Mouse (Mus musculus) heart, embryonic 16.5 days (tissue): ENCODE data around the gene Ctsz. TPM values are rescaled to one million over a fixed set of nuclear protein-coding genes. Genes with fewer than 3 reads are reported as not detected.

Experiments used
- ATAC-seq: fragments of 200-750 bp; cut with Nextera tagmentation; replicated peaks from 2 replicates; pipeline ENCODE4 v1.8.0; 2017; ENCODE audit warnings: moderate number of reproducible peaks; ENCODE audit not compliant: insufficient read depth, low FRiP score; ENCODE audit errors: extremely low read depth
- H3K27ac ChIP-seq: fragments of 300-500 bp; sonication (generic); 2 replicates; pipeline ENCODE4 v1.5.1; 2014; ENCODE audit warnings: mild to moderate bottlenecking, low read length, control low read depth, moderate library complexity
- H3K27me3 ChIP-seq: fragments of 300-500 bp; sonication (generic); 2 replicates; pipeline ENCODE4 v1.6.1; 2014; ENCODE audit warnings: low read length, mixed read lengths; ENCODE audit not compliant: control insufficient read depth, insufficient read depth
- H3K36me3 ChIP-seq: fragments of 300-500 bp; sonication (generic); 2 replicates; pipeline ENCODE4 v1.6.1; 2014; ENCODE audit not compliant: control insufficient read depth, insufficient read depth
- H3K4me1 ChIP-seq: fragments of 300-500 bp; sonication (generic); 2 replicates; pipeline ENCODE4 v1.6.1; 2014; ENCODE audit warnings: low read length, mixed read lengths; ENCODE audit not compliant: control insufficient read depth, insufficient read depth
- H3K4me2 ChIP-seq: fragments of 300-500 bp; sonication (generic); 2 replicates; pipeline ENCODE4 v1.6.1; 2014; ENCODE audit warnings: low read depth, mild to moderate bottlenecking, control low read depth, low read length
- H3K4me3 ChIP-seq: fragments of 300-500 bp; sonication (generic); 2 replicates; pipeline ENCODE4 v1.5.1; 2014; ENCODE audit warnings: mild to moderate bottlenecking, control low read depth, low read length
- H3K9ac ChIP-seq: fragments of 300-500 bp; sonication (generic); 2 replicates; pipeline ENCODE4 v1.6.1; 2014; ENCODE audit warnings: low read length, control low read depth
- H3K9me3 ChIP-seq: fragments of 300-500 bp; sonication (generic); replicated peaks from 2 replicates; pipeline ENCODE4 v1.6.1; 2016; ENCODE audit warnings: low read length; ENCODE audit not compliant: control insufficient read depth
- WGBS: fragments of 180-500 bp; shearing (Covaris S2); extraction: QIAGEN DNeasy Blood & Tissue Kit; methylation state at CpG from one replicate; pipeline ENCODE4 v1.1.7; 2014; 5-methylcytosine and 5-hydroxymethylcytosine counted together
- polyA plus RNA-seq: library from polyadenylated mRNA; unstranded; fragments of >200 nt; fragmentation: Nextera tagmentation; extraction: Ambion mirVana; gene quantifications from 2 replicates; pipeline ENCODE4 v1.2.1, GENCODE M21; 2015

Gene Ctsz
- polyA plus RNA-seq, 1 experiment from 2014 or later: 123 TPM

DNA sequence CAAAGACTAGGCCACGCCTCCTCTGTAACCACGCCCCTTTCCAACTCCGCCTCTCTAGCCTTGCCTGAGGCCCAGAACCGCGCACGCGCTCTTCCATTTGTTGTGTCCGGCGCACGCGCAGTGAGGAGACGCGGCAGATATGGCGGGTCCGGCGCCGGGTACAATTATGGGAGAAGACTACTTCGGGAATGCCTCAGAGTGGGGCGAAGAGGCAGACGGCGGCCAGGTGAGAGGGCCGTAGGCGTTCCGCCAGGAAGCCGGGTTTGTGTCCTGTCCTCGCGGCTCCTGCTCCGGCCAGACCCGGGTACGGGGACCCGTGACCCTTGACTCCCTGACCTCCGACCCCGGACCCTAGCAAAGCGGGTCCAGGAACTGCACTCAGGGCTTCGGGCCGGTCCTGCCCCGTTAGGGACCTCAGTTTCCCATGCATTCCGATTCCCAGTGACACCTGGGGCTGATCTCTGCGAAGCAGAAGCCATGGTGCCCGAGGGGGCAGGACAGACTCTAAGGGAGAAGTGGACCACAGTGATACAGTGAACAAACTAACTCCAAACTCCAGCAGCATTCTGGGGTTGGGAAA, 23.0 kb downstream of the Ctsz start, which contains the start of gene Nelfcd:
Gene Nelfcd, plus strand, starts transcription at position 74 of the 580 bp plus-strand sequence.
- peak; percentile 95 for ATAC-seq
- peak within 1 kb of the TSS; percentile 87 for H3K4me2 ChIP-seq
- H3K36me3 ChIP-seq: no peaks in the 10 kb centered on the region
- peak within 1 kb of the TSS; percentile 41; the same call in 1 of the 2 replicates for H3K27ac ChIP-seq
- peak within 1 kb of the TSS; percentile 89 for H3K9ac ChIP-seq
- peak within 1 kb of the TSS; percentile 83 for H3K4me3 ChIP-seq
- no peaks in the 10 kb centered on the region for H3K9me3 ChIP-seq
- H3K27me3 ChIP-seq: no peaks in the 10 kb centered on the region
- under 1% methylated on average over 40 of the region's 40 CpGs for WGBS
- peaks cover 7% of the 10 kb centered on the region for H3K4me1 ChIP-seq

DNA sequence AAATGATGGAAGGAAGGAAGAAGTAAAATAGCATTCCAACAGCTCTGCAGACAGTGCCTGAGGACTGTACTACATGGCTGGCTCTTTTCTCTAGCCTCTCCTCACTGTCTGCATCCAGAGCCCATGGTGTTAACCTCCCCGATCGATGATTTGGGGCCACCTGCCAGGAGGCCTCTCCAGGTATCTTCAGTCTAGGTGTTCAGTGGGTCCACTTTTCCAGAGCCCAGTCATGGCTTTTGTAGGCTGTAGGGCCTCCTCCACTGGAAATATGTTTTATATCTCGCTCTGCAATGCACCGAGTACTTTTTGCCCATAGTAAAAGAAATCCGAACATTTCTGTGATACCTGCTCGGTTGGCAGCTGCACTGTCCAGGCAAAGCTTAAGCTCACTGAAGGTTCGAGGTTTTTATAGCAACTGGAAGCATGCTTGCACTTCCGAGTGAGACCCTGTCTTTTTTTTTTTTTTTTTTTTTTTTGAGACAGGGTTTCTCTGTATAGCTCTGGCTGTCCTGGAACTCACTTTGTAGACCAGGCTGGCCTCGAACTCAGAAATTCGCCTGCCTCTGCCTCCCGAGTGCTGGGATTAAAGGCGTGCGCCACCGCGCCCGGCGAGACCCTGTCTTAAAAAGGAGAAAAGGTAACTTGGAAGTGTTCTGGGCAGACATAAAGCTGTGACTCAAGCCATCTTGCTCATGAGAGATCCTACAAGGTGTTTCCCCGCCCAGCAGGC, 23.7 kb downstream of the Ctsz start:
- WGBS: 44% methylated on average over 18 of the region's 18 CpGs
- Histone ChIP-seq H3K9me3 (no peaks in the 10 kb centered on the region), H3K36me3 (no peaks in the 10 kb centered on the region), H3K9ac (no peak overlapping the region), H3K4me3 (peak overlapping the region; percentile 83), H3K27me3 (no peaks in the 10 kb centered on the region), H3K4me2 (peak overlapping the region; percentile 87), H3K4me1 (peaks cover 7% of the 10 kb centered on the region), H3K27ac (no peak overlapping the region)
- ATAC-seq: no peak

DNA sequence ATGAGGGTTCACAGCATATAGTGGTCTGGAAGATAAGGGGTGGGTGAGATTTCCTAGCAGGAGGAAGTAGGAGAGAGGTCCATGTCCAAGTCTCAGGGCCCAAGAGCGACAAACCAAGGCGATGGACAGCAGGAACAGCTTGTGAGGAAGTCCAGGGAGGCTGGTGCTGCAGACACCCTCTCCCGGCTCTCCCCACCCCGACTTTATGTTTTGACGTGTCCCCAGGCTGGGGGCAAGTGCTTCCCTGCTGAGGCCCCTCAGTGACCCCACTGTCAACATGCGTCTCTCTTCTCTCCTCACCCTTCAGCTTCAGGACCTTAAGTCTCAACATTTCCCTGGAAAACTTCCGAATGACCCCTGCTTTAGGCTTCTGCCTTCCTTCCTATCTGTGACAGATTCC, 25.7 kb downstream of the Ctsz start:
- H3K4me2 ChIP-seq: no peak overlapping the region
- peaks cover 7% of the 10 kb centered on the region for H3K4me1 ChIP-seq
- 64% methylated on average over 7 of the region's 7 CpGs for WGBS
- ATAC-seq: no peak
- no peaks in the 10 kb centered on the region for H3K36me3 ChIP-seq
- no peak overlapping the region for H3K4me3 ChIP-seq
- H3K9me3 ChIP-seq: no peaks in the 10 kb centered on the region
- H3K27me3 ChIP-seq: no peaks in the 10 kb centered on the region
- H3K9ac ChIP-seq: no peak overlapping the region
- no peak overlapping the region for H3K27ac ChIP-seq

DNA sequence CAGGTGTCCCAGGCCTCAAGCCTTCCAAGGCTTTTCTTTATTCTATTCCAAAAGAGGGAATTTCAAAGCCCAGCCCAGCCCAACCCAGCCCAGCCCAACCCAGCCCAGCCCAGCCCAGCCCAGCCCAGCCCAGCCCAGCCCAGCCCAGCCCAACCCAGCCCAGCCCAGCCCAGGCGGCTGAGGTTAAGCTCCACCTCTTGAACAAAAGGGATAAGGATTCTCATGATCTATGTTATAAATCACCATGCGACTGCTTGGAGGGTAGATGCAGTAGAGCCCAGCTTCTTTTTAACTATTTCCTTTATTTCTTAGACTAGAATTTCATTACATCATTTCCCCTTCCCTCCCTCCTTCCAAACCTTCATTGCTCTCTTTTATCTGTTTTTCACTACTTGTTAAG, 28.6 kb downstream of the Ctsz start:
- H3K27me3 ChIP-seq: no peaks in the 10 kb centered on the region
- no peak overlapping the region for H3K4me2 ChIP-seq
- no peaks in the 10 kb centered on the region for H3K4me1 ChIP-seq
- no peak for ATAC-seq
- no peaks in the 10 kb centered on the region for H3K9me3 ChIP-seq
- no peak overlapping the region for H3K9ac ChIP-seq
- no peak overlapping the region for H3K27ac ChIP-seq
- no peaks in the 10 kb centered on the region for H3K36me3 ChIP-seq
- no peak overlapping the region for H3K4me3 ChIP-seq
- WGBS: 44% methylated on average over 2 of the region's 2 CpGs

DNA sequence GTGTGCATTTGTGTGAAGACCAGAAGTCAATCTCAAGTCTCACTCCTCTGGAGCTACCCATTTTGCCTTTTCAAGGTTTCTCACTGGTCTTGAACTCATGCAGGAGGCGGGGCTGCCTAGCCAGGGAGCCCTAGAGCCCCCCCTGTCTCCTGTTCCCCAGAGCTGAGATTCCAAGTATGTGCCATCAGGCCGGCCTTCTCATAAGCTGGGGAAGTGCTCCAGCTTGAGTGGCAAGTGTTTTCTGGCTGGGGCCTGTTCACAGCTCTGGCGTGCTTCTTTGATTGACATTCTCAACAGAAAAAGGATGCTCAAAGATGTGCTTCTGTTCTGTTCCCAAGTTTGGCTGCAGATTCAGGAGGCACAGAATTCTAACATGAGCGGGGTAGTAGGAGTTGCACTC, 38.4 kb downstream of the Ctsz start:
- H3K27me3 ChIP-seq: no peaks in the 10 kb centered on the region
- no peak overlapping the region for H3K4me3 ChIP-seq
- H3K9ac ChIP-seq: no peak overlapping the region
- no peak for ATAC-seq
- 71% methylated on average over 4 of the region's 4 CpGs for WGBS
- no peak overlapping the region for H3K27ac ChIP-seq
- no peaks in the 10 kb centered on the region for H3K36me3 ChIP-seq
- H3K9me3 ChIP-seq: no peaks in the 10 kb centered on the region
- no peak overlapping the region for H3K4me2 ChIP-seq
- no peaks in the 10 kb centered on the region for H3K4me1 ChIP-seq

DNA sequence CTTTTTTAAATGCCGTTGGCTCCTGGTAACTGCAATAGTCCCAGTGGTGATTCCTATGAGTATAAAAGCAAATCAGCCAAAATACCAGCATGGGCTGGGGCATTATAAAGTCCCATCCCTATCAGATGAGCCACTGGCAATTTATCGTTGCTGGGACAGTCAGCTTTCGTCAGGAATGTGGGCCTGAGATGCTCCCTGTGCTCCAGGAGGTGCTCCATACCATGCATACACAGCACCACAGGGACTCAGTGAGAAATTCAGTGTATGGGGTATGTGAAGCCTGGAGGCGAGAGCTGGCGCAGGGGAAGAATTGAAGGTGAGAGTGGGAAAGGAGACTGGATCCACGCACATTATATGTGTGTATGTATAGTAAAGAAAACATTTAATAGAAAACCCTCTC, 41.0 kb downstream of the Ctsz start:
- WGBS: 82% methylated on average over 6 of the region's 6 CpGs
- no peaks in the 10 kb centered on the region for H3K27me3 ChIP-seq
- H3K4me1 ChIP-seq: no peaks in the 10 kb centered on the region
- H3K9me3 ChIP-seq: no peaks in the 10 kb centered on the region
- H3K36me3 ChIP-seq: no peaks in the 10 kb centered on the region
- H3K27ac ChIP-seq: no peak overlapping the region
- H3K4me2 ChIP-seq: no peak overlapping the region
- ATAC-seq: no peak
- H3K4me3 ChIP-seq: no peak overlapping the region
- no peak overlapping the region for H3K9ac ChIP-seq

DNA sequence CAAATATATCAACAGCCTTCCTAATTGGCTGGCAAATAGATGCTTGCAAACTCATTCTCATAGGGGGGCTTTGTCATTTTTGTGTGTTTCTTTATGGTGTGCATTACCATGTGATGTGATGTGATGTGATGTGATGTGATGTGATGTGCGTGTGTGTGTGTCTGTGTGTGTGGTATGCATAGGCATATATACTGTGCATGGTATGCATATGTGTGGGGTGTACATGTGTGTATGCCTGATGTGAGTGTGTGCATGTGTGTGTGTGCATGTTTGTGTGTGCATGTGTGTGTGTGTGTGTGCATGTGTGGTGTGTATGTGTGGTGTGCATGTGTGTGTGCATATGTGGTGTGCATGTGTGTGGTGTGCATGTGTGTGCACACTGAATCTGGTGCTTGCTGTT, 41.8 kb downstream of the Ctsz start:
- Histone ChIP-seq H3K4me1 (no peaks in the 10 kb centered on the region), H3K4me3 (no peak overlapping the region), H3K27ac (no peak overlapping the region), H3K9ac (no peak overlapping the region), H3K4me2 (no peak overlapping the region), H3K36me3 (no peaks in the 10 kb centered on the region), H3K27me3 (no peaks in the 10 kb centered on the region), H3K9me3 (0 out of 2 replicates have a peak, but pooled peaks cover 2% of the 10 kb centered on the region)
- WGBS: 83% methylated on average over 1 of the region's 1 CpGs
- no peak for ATAC-seq

DNA sequence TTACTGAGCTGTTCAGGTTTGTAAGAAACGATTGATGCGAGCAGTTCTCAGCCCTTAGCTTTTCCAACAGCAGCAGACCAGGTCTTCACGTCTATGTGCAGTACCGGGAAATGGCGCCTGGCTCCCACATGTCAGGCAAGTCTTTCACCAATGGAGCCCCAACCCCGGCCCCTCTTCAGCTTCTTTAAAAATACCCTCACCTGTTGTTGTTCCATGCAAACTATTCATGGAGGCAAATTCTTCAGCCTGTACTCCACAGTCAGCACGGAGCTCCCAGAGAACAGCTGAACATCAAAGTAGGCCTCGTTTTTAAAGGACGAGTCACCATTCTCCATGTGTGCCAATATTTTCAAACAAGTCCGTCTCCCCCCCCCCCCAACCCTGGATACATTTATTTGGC, 42.2 kb downstream of the Ctsz start:
- Histone ChIP-seq H3K36me3 (no peaks in the 10 kb centered on the region), H3K4me2 (no peak overlapping the region), H3K4me3 (no peak overlapping the region), H3K9ac (no peak overlapping the region), H3K9me3 (peaks cover 6% of the 10 kb centered on the region; the same call in 1 of the 2 replicates), H3K27ac (no peak overlapping the region), H3K27me3 (no peaks in the 10 kb centered on the region), H3K4me1 (no peaks in the 10 kb centered on the region)
- ATAC-seq: no peak
- WGBS: 82% methylated on average over 10 of the region's 10 CpGs

DNA sequence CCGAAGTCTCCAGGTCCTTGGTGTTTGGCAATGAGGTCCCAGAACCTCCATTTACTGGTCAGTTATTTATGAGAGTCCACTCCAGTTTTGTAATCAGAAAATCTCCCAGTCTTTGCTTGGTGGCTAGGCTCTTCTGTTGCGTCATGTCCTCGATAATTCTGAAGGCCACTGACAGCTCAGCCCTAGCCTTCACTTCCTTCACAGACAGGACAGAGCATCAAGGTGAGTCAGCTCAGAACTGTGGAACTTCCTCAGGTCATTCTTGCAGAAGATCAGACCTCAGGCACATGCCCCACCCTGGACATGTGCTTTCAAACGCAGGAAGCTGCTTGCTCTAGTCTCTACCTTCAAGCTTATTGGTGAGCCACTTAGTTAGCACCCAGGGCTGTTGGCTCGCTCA, 45.5 kb downstream of the Ctsz start:
- Histone ChIP-seq H3K9ac (no peak overlapping the region), H3K4me2 (no peak overlapping the region), H3K4me3 (no peak overlapping the region), H3K4me1 (no peaks in the 10 kb centered on the region), H3K27ac (no peak overlapping the region), H3K36me3 (no peaks in the 10 kb centered on the region), H3K9me3 (peaks cover 7% of the 10 kb centered on the region; the same call in 1 of the 2 replicates), H3K27me3 (no peaks in the 10 kb centered on the region)
- WGBS: 68% methylated on average over 5 of the region's 5 CpGs
- no peak for ATAC-seq
